Mouse (Mus musculus): ENCODE measurements at regions not wholly inside any gene's neighbourhood (a gene's known extent, or its start where the extent isn't known, plus 50 kb on each side); places are given as distances from the start of the nearest gene placed in this dataset.

DNA sequence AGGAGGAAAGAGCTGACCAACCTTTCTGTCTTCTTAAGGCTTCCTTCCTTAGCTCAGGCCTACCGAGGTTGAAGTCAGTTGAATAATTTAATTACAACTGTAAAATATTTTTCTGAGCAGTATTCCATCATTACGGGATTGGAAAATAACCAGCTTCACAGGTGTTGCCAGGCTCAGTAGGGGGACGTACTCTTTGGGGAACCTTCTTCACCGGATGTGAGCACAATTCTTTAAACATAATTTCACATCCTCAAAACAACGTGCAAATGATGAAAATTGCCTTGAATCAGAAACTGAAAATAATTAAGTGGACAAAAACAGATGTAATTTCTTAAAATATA, 515.9 kb downstream of the Tns3 start:
- Histone ChIP-seq H3K4me3 (no peak overlapping the region), H3K4me2 (ENCODE audit: low read depth) (no peak overlapping the region), H3ac (ENCODE audit: control insufficient read depth, insufficient read length) (no peak overlapping the region), H3K27me3 (ENCODE audit: control insufficient read depth, insufficient read depth, insufficient read length) (no peaks in the 10 kb centered on the region), H3K79me2 (ENCODE audit: control insufficient read depth, insufficient read depth) (no peaks in the 10 kb centered on the region), H3K36me3 (ENCODE audit: control insufficient read depth, insufficient read depth) (no peaks in the 10 kb centered on the region)
- TF ChIP-seq E2F4 (IDR thresholded peaks at IDR 0.05; ENCODE audit: insufficient read depth) (no peak), MAX (IDR thresholded peaks at IDR 0.05; ENCODE audit: low read depth) (no peak), SRF (IDR thresholded peaks at IDR 0.05; ENCODE audit: control insufficient read depth, insufficient read length, low read depth) (no peak), TCF3 (IDR thresholded peaks at IDR 0.05; ENCODE audit: insufficient read length, low read depth) (no peak), POLR2A (IDR thresholded peaks at IDR 0.05; ENCODE audit: insufficient read length, low read depth) (no peak), MYOD1 (IDR thresholded peaks at IDR 0.05; ENCODE audit: control insufficient read depth in 1 of 3, insufficient read length in 2 of 3, low read depth in 2 of 3) (no peak), POLR2AphosphoS2 (IDR thresholded peaks at IDR 0.05; ENCODE audit: insufficient read length, low read depth) (no peak)

GRCm38 (mm10) chr11:8147790-8148484, 516.4 kb downstream of the Tns3 start:
- Histone ChIP-seq H3ac (ENCODE audit: control insufficient read depth, insufficient read length) (no peak overlapping the region), H3K79me2 (ENCODE audit: control insufficient read depth, insufficient read depth) (no peaks in the 10 kb centered on the region), H3K4me2 (ENCODE audit: low read depth) (no peak overlapping the region), H3K4me3 (no peak overlapping the region), H3K36me3 (ENCODE audit: control insufficient read depth, insufficient read depth) (no peaks in the 10 kb centered on the region), H3K27me3 (ENCODE audit: control insufficient read depth, insufficient read depth, insufficient read length) (no peaks in the 10 kb centered on the region)
- TF ChIP-seq POLR2AphosphoS2 (IDR thresholded peaks at IDR 0.05; ENCODE audit: insufficient read length, low read depth): no peak

DNA sequence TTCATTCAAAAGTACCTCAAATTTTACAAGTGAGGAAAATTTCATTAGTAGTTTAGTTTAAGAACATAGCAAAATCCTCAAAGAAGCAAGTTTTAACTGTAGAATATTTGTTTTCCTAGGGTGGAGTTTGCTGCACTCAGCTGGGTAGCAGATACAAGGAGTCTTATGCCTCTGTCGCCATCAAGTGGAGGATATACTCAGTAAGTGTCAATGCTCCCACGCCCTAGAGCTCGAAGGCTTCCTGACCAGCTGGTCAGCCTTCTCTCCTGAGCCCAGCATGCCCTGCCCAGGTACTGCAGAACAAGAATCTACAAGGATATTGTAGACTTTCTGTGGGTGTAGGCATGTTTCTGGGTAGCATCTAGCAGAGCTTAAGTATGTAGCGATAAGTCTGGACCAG, 527.0 kb downstream of the Tns3 start:
- H3K4me2 ChIP-seq (ENCODE audit: low read depth): no peak overlapping the region
- TF ChIP-seq MAX (IDR thresholded peaks at IDR 0.05; ENCODE audit: low read depth) (no peak), MYOG (IDR thresholded peaks at IDR 0.05; ENCODE audit: control insufficient read depth in 1 of 3, insufficient read depth in 1 of 3, insufficient read length in 2 of 3, low read depth in 2 of 3) (no peak), POLR2AphosphoS2 (IDR thresholded peaks at IDR 0.05; ENCODE audit: insufficient read length, low read depth) (no peak), E2F4 (IDR thresholded peaks at IDR 0.05; ENCODE audit: insufficient read depth) (no peak), CEBPB (IDR thresholded peaks at IDR 0.05; ENCODE audit: insufficient read depth, poor library complexity, severe bottlenecking) (no peak), MYOD1 (IDR thresholded peaks at IDR 0.05; ENCODE audit: control insufficient read depth in 1 of 3, insufficient read length in 2 of 3, low read depth in 2 of 3) (no peak), TCF3 (IDR thresholded peaks at IDR 0.05; ENCODE audit: insufficient read length, low read depth) (no peak), SRF (IDR thresholded peaks at IDR 0.05; ENCODE audit: control insufficient read depth, insufficient read length, low read depth) (no peak), REST (IDR thresholded peaks at IDR 0.05; ENCODE audit: insufficient read depth, insufficient read length) (no peak), POLR2A (IDR thresholded peaks at IDR 0.05; ENCODE audit: insufficient read length, low read depth) (no peak)
- no peaks in the 10 kb centered on the region for H3K79me2 ChIP-seq (ENCODE audit: control insufficient read depth, insufficient read depth)
- H3K36me3 ChIP-seq (ENCODE audit: control insufficient read depth, insufficient read depth): no peaks in the 10 kb centered on the region
- no peak overlapping the region for H3ac ChIP-seq (ENCODE audit: control insufficient read depth, insufficient read length)
- H3K27me3 ChIP-seq (ENCODE audit: control insufficient read depth, insufficient read depth, insufficient read length): no peaks in the 10 kb centered on the region
- H3K4me3 ChIP-seq: no peak overlapping the region

DNA sequence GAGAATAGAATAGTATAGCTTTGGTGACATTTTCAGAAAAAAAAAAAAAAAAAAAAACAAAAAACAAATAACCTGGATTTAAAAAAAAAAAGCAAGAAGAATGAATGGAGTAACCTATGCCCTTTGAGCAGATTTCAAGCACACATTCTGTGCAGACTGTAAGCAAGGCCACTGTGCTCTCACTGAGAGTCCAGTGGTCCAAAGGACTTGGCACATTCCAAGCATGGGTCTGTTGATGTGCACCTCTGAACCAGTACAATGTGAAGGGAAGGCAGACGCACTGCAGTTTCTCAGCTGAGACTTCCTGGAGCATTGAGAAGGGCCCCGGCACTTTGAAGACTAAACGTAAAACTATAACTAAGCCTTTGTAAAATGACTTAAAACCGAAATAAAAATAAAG, 527.7 kb downstream of the Tns3 start:
- no peak overlapping the region for H3K4me3 ChIP-seq

DNA sequence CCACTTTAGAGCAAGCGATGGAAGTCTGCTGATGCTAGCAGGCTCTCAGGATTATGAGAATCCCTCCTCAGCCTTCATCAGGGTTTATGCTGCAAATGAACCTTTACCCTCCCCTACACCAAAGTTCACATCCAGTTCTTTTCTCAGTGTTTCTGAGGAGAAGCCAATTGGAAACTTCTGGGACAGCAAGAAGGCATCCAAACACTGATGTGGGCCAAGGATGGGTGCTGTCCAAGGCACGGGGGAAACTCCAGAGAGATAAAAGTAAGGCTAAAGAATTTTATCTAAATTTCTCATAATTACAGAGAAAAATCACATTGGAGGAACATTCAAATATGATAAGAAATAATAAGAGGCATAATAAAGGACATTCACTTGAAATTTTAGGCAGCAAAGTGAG, 555.0 kb downstream of the Tns3 start:
- TF ChIP-seq TCF3 (IDR thresholded peaks at IDR 0.05; ENCODE audit: insufficient read length, low read depth) (no peak), TCF12 (IDR thresholded peaks at IDR 0.05; ENCODE audit: insufficient read depth, poor library complexity, severe bottlenecking) (no peak), REST (IDR thresholded peaks at IDR 0.05; ENCODE audit: insufficient read depth, insufficient read length) (no peak), POLR2AphosphoS2 (IDR thresholded peaks at IDR 0.05; ENCODE audit: insufficient read length, low read depth) (no peak), USF1 (IDR thresholded peaks at IDR 0.05; ENCODE audit: low read depth) (no peak), MYOD1 (IDR thresholded peaks at IDR 0.05; ENCODE audit: control insufficient read depth in 1 of 3, insufficient read length in 2 of 3, low read depth in 2 of 3) (no peak), E2F4 (IDR thresholded peaks at IDR 0.05; ENCODE audit: insufficient read depth) (no peak), MYOG (IDR thresholded peaks at IDR 0.05; ENCODE audit: control insufficient read depth in 1 of 3, insufficient read depth in 1 of 3, insufficient read length in 2 of 3, low read depth in 2 of 3) (no peak)
- no peaks in the 10 kb centered on the region for H3K27me3 ChIP-seq (ENCODE audit: control insufficient read depth, insufficient read depth, insufficient read length)
- H3ac ChIP-seq (ENCODE audit: control insufficient read depth, insufficient read length): no peak overlapping the region
- no peaks in the 10 kb centered on the region for H3K36me3 ChIP-seq (ENCODE audit: control insufficient read depth, insufficient read depth)
- no peak overlapping the region for H3K4me2 ChIP-seq (ENCODE audit: low read depth)
- no peaks in the 10 kb centered on the region for H3K79me2 ChIP-seq (ENCODE audit: control insufficient read depth, insufficient read depth)
- no peak overlapping the region for H3K4me3 ChIP-seq

More for the DNA sequence above, 527.7 kb downstream of the Tns3 start:
- no peak overlapping the region for H3K4me2 ChIP-seq (ENCODE audit: low read depth)
- no peaks in the 10 kb centered on the region for H3K79me2 ChIP-seq (ENCODE audit: control insufficient read depth, insufficient read depth)
- TF ChIP-seq USF1 (IDR thresholded peaks at IDR 0.05; ENCODE audit: low read depth) (no peak), TCF3 (IDR thresholded peaks at IDR 0.05; ENCODE audit: insufficient read length, low read depth) (no peak), MYOD1 (IDR thresholded peaks at IDR 0.05; ENCODE audit: control insufficient read depth in 1 of 3, insufficient read length in 2 of 3, low read depth in 2 of 3) (no peak), POLR2AphosphoS2 (IDR thresholded peaks at IDR 0.05; ENCODE audit: insufficient read length, low read depth) (no peak), POLR2A (IDR thresholded peaks at IDR 0.05; ENCODE audit: insufficient read length, low read depth) (no peak), TCF12 (IDR thresholded peaks at IDR 0.05; ENCODE audit: insufficient read depth, poor library complexity, severe bottlenecking) (no peak), MYOG (IDR thresholded peaks at IDR 0.05; ENCODE audit: control insufficient read depth in 1 of 3, insufficient read depth in 1 of 3, insufficient read length in 2 of 3, low read depth in 2 of 3) (no peak), CEBPB (IDR thresholded peaks at IDR 0.05; ENCODE audit: insufficient read depth, poor library complexity, severe bottlenecking) (no peak), SRF (IDR thresholded peaks at IDR 0.05; ENCODE audit: control insufficient read depth, insufficient read length, low read depth) (no peak), MAX (IDR thresholded peaks at IDR 0.05; ENCODE audit: low read depth) (no peak), E2F4 (IDR thresholded peaks at IDR 0.05; ENCODE audit: insufficient read depth) (no peak), REST (IDR thresholded peaks at IDR 0.05; ENCODE audit: insufficient read depth, insufficient read length) (no peak)
- H3K36me3 ChIP-seq (ENCODE audit: control insufficient read depth, insufficient read depth): no peaks in the 10 kb centered on the region
- no peaks in the 10 kb centered on the region for H3K27me3 ChIP-seq (ENCODE audit: control insufficient read depth, insufficient read depth, insufficient read length)
- H3ac ChIP-seq (ENCODE audit: control insufficient read depth, insufficient read length): no peak overlapping the region

Measured in myocyte (in vitro differentiated cells).